Mouse (Mus musculus) midbrain, embryonic 10.5 days (tissue): ENCODE results near the gene Trim11. TPM values are rescaled to one million over a fixed set of nuclear protein-coding genes. Genes with fewer than 3 reads are reported as not detected.
A peak's percentile ranks its signal among the peaks of the same experiment; 100 is the strongest.

ENCODE experiments used
- DNase-seq: peaks from one replicate; pipeline ENCODE4 v3.0.0-alpha.2; 2017; ENCODE audit warnings: low spot score
- H3K27ac ChIP-seq: fragments of 300-500 bp; sonication (generic); replicated peaks from 2 replicates; pipeline ENCODE4 v1.5.1; 2016; ENCODE audit warnings: mild to moderate bottlenecking
- H3K27me3 ChIP-seq: fragments of 300-500 bp; sonication (generic); 2 replicates; pipeline ENCODE4 v1.6.1; 2016; ENCODE audit warnings: low read depth, mild to moderate bottlenecking; ENCODE audit not compliant: poor library complexity, severe bottlenecking
- H3K36me3 ChIP-seq: fragments of 300-500 bp; sonication (generic); 2 replicates; pipeline ENCODE4 v1.6.1; 2016; ENCODE audit warnings: mild to moderate bottlenecking, moderate library complexity
- H3K4me1 ChIP-seq: fragments of 300-500 bp; sonication (generic); 2 replicates; pipeline ENCODE4 v1.6.1; 2016
- H3K4me3 ChIP-seq: fragments of 300-500 bp; sonication (generic); 2 replicates; pipeline ENCODE4 v1.5.1; 2016; ENCODE audit warnings: mild to moderate bottlenecking, moderate library complexity
- H3K9me3 ChIP-seq: fragments of 300-500 bp; sonication (generic); replicated peaks from 2 replicates; pipeline ENCODE4 v1.6.1; 2016; ENCODE audit warnings: mild to moderate bottlenecking
- WGBS: fragments of 180-500 bp; shearing (Covaris S2); methylation state at CpG from one replicate; pipeline ENCODE4 v1.1.7; 2016; 5-methylcytosine and 5-hydroxymethylcytosine counted together
- polyA plus RNA-seq: library from polyadenylated mRNA; unstranded; fragments of >200 nt; fragmentation: Nextera tagmentation; extraction: Ambion mirVana; gene quantifications from 2 replicates; pipeline ENCODE4 v1.2.1, GENCODE M21; 2016

Trim11 gene
- polyA plus RNA-seq, 1 experiment from 2014 or later, result 17.7 TPM

GRCm38 (mm10) chr11:58989166-58989565 lies 11.3 kb downstream of the Trim11 start:
- peaks cover 3% of the 10 kb centered on the region for H3K4me1 ChIP-seq
- 95% methylated on average over 4 of the region's 4 CpGs for WGBS

DNA sequence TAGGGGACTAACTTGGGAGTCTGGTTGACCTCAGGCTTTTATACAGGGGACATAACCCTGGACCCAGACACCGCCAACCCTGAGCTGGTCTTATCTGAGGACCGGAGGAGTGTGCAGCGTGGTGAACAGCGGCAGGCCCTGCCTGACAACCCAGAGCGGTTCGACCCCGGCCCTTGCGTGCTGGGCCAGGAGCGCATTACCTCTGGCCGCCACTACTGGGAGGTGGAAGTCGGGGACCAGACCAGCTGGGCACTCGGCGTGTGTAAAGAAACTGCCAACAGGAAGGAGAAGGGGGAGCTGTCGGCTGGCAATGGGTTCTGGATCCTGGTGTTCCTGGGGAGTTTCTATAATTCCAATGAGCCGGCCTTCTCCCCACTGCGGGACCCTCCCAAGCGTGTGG lies 12.2 kb downstream of the Trim11 start:
- Histone ChIP-seq H3K4me1 (peaks cover 12% of the 10 kb centered on the region), H3K4me3 (no peak overlapping the region), H3K36me3 (peaks cover 63% of the 10 kb centered on the region), H3K9me3 (no peaks in the 10 kb centered on the region), H3K27me3 (peaks cover 23% of the 10 kb centered on the region), H3K27ac (no peak overlapping the region)
- 91% methylated on average over 17 of the region's 17 CpGs for WGBS
- no peak for DNase-seq

More at GRCm38 (mm10) chr11:58989166-58989565, 11.3 kb downstream of the Trim11 start:
- no peak for DNase-seq
- peaks cover 14% of the 10 kb centered on the region for H3K27me3 ChIP-seq
- H3K4me3 ChIP-seq, result no peak overlapping the region
- H3K27ac ChIP-seq, result no peak overlapping the region
- H3K36me3 ChIP-seq, result peaks cover 73% of the 10 kb centered on the region
- no peaks in the 10 kb centered on the region for H3K9me3 ChIP-seq

- Histone ChIP-seq H3K4me1 (peaks cover 13% of the 10 kb centered on the region), H3K4me3 (no peak overlapping the region), H3K36me3 (peaks cover 57% of the 10 kb centered on the region), H3K27ac (no peak overlapping the region), H3K9me3 (no peaks in the 10 kb centered on the region), H3K27me3 (peaks cover 30% of the 10 kb centered on the region)
- DNase-seq, result no peak
- WGBS, result 90% methylated on average over 9 of the region's 9 CpGs
These were observed 12.9 kb downstream of the Trim11 start for GRCm38 (mm10) chr11:58990794-58991193.

- peaks cover 15% of the 10 kb centered on the region for H3K4me1 ChIP-seq
- no peak overlapping the region for H3K4me3 ChIP-seq
- H3K9me3 ChIP-seq, result no peaks in the 10 kb centered on the region
- WGBS, result 84% methylated on average over 3 of the region's 3 CpGs
- peaks cover 46% of the 10 kb centered on the region for H3K36me3 ChIP-seq
- H3K27me3 ChIP-seq, result peaks cover 41% of the 10 kb centered on the region
- H3K27ac ChIP-seq, result no peak overlapping the region
- DNase-seq, result no peak
These were observed 14.0 kb downstream of the Trim11 start for GRCm38 (mm10) chr11:58991911-58992310.

DNA sequence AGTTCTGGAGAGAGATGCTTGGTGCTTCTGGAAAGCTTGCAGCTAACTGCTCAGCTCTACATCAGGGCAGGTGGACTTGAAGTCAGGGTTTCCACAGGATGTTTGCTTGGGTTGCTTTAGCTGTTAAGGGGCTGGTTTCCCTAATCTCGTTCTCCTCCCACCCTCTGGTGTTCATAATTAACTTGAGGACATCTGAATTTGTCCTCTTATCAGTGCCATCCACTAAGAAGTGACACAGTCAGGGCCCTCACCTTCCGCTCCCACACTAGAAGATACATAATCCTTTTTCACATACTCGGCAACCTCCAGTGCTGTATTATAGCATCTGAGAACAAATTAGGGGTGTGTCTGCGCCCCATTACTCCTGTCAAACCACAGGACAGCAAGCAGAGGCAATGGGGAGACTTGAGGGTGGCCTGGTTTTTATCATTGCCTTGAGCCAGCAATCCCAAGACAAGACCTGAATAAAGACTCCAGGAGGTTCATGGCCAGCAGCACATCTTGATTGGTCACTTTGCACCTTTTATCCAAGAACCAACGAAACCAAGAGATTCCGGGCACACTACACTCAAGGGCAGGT lies 15.3 kb downstream of the Trim11 start:
- Histone ChIP-seq H3K4me3 (no peak overlapping the region), H3K9me3 (no peaks in the 10 kb centered on the region), H3K36me3 (peaks cover 33% of the 10 kb centered on the region), H3K27me3 (peaks cover 53% of the 10 kb centered on the region), H3K4me1 (peaks cover 15% of the 10 kb centered on the region), H3K27ac (no peak overlapping the region)
- WGBS, result 82% methylated on average over 6 of the region's 6 CpGs
- DNase-seq, result no peak

DNA sequence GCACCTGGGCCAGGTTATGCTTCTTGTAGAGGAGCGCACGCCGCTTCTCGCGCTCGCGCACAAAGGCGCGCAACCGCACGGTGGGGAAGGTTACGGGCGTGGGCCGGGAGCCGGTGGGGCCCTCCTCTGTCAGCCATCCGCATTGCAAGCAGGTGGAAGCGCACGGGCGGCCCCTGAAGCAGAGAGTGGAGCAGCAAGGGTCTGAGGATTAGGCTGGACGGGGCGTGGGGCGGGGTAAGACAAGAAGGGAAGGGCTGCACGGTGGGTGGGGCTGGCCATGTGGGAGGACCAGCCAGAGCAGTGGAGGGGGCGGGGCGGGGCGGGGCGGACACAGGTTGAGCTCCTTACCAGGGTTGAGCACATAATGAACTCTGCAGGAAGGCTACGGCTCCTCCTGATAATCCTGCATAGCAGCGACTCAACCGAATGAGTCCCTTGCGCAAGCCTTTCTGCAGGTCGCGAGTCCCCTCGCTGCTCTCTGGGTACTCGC lies 16.5 kb downstream of the Trim11 start:
- peaks cover 55% of the 10 kb centered on the region for H3K27me3 ChIP-seq
- under 1% methylated on average over 35 of the region's 35 CpGs for WGBS

GRCm38 (mm10) chr11:58995061-58995806 lies 17.3 kb downstream of the Trim11 start:
- WGBS, result 77% methylated on average over 9 of the region's 9 CpGs

More for the DNA sequence above, 16.5 kb downstream of the Trim11 start:
- peaks cover 21% of the 10 kb centered on the region for H3K36me3 ChIP-seq
- H3K4me3 ChIP-seq, result peak overlapping the region; percentile 52
- peak; percentile 63 for DNase-seq
- H3K4me1 ChIP-seq, result peaks cover 15% of the 10 kb centered on the region
- no peaks in the 10 kb centered on the region for H3K9me3 ChIP-seq
- peak overlapping the region; percentile 57; the same call in 1 of the 2 replicates for H3K27ac ChIP-seq

DNA sequence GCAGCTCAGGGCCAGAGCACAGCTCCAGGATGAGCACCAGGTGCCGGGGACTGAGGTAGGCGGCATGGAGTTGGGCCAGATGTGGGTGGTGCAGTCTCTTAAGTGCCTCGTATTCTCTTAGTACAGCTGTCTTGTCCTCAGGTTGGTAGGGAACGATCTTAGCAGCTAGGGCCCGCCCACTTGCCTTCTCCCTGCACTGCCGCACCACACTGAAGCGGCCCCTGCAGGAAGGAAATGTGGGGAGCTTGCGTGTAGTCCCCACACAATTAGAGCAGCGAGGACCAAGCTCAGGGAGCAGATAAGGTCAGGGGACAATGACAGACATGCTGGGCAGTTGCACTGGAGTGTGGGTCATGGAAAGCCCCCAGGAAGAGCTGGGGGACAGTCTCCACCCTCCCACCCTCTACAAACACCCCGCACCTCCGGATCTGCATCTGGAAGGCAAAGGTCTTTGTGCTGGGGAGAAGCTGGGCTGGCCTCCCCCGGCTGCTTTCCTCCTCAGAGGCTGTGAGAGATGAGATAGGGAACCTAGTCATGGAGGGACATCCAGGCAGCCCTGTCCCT lies 18.0 kb downstream of the Trim11 start:
- no peak for DNase-seq
- 46% methylated on average over 12 of the region's 12 CpGs for WGBS
- Histone ChIP-seq H3K27ac (no peak overlapping the region), H3K9me3 (no peaks in the 10 kb centered on the region), H3K4me1 (peaks cover 15% of the 10 kb centered on the region), H3K4me3 (no peak overlapping the region), H3K36me3 (peaks cover 6% of the 10 kb centered on the region), H3K27me3 (peaks cover 55% of the 10 kb centered on the region)

More at GRCm38 (mm10) chr11:58995061-58995806, 17.3 kb downstream of the Trim11 start:
- DNase-seq, result no peak
- Histone ChIP-seq H3K36me3 (peaks cover 12% of the 10 kb centered on the region), H3K4me3 (no peak overlapping the region), H3K27me3 (peaks cover 55% of the 10 kb centered on the region), H3K9me3 (no peaks in the 10 kb centered on the region), H3K27ac (no peak overlapping the region), H3K4me1 (peaks cover 15% of the 10 kb centered on the region)

DNA sequence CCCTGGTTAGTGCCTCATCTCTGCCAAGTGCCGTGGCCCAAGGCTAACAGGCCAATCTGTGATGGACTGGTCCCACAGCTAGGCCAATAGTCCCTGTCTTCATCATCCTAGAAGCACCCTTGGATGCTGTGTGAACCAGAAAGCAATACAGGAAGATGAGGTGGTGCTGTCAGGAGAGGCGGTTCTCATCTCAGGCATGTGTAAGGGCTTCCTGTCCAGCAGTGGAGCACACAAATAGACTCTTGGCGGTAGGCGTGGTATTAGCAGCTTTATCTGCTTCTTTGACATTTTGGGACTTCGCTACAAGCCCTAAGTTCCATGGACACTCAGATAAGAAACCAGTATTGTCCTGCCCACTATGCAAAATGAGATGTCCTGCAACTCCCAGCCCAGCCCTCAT lies 19.6 kb downstream of the Trim11 start:
- DNase-seq, result no peak

DNA sequence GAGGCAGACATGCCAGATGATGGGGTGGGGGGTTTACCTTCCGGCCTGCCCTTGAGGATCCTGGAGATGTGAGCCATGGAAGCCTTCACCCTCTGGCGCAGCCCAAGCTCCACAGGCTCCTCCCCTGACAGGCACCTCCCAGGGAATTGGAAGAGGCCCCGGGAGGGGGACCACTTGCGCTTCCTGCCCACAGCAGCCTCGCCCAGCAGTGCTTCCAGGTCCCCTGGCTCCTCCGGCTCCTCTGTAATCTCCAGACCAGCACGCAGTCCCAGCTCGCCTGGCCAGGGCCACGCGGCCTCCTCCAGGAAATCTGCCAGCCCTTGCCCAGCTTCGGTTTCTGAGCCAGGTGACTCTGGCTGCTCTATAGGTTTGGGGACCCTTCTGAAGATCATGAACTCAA lies 21.3 kb downstream of the Trim11 start:
- Histone ChIP-seq H3K4me3 (no peak overlapping the region), H3K27ac (no peak overlapping the region), H3K36me3 (no peaks in the 10 kb centered on the region), H3K27me3 (peaks cover 41% of the 10 kb centered on the region), H3K4me1 (peaks cover 12% of the 10 kb centered on the region), H3K9me3 (no peaks in the 10 kb centered on the region)
- DNase-seq, result no peak
- WGBS, result 65% methylated on average over 11 of the region's 11 CpGs

More for the DNA sequence above, 19.6 kb downstream of the Trim11 start:
- H3K36me3 ChIP-seq, result no peaks in the 10 kb centered on the region
- H3K9me3 ChIP-seq, result no peaks in the 10 kb centered on the region
- H3K4me1 ChIP-seq, result peaks cover 15% of the 10 kb centered on the region
- H3K4me3 ChIP-seq, result no peak overlapping the region
- no peak overlapping the region for H3K27ac ChIP-seq
- H3K27me3 ChIP-seq, result peaks cover 55% of the 10 kb centered on the region
- WGBS, result 88% methylated on average over 5 of the region's 5 CpGs

DNA sequence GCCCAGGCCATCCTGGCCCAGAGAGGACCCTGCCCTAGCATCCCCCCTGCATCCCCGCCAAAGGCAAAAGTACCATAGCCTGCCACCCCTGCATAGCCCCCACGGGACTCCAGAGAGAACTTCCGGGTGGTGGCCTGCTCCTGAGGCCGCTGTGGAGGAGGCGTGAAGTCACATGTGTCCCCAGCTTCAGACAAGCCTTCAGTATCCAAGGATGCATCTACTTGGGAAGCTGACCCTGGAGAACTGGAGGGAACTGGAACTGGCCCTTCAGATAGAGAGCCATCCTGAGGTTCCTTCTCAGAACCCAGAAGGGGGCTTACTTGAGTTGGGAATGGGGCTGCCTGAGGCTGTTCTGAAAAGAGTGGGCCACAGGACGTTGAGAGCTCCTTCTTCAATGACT lies 21.9 kb downstream of the Trim11 start:
- DNase-seq, result no peak
- H3K27ac ChIP-seq, result no peak overlapping the region
- peaks cover 34% of the 10 kb centered on the region for H3K27me3 ChIP-seq
- H3K36me3 ChIP-seq, result no peaks in the 10 kb centered on the region
- H3K4me1 ChIP-seq, result peaks cover 5% of the 10 kb centered on the region; the same call in 1 of the 2 replicates
- 83% methylated on average over 6 of the region's 6 CpGs for WGBS
- no peak overlapping the region for H3K4me3 ChIP-seq
- H3K9me3 ChIP-seq, result no peaks in the 10 kb centered on the region

DNA sequence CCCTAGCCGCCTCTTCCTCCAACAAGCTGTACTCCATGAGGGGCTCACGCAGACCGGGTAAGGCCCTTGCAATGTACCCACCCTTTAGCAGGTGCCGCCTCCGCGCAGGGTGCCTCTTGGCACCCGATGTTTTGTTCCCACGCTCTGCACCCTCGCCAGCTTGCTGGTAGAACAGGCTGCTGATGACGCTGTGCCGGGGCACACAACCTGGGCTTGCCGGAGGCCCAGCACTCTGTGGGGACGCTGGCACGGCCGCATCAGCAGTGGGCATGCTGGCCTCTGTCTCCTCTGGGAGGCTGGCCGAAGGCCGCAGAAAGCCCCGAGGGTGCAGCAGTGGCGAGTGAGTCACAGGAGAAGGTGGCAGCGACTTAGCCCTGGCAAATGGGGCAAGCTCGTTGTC lies 22.7 kb downstream of the Trim11 start:
- Histone ChIP-seq H3K4me1 (peaks cover 3% of the 10 kb centered on the region; the same call in 1 of the 2 replicates), H3K4me3 (no peak overlapping the region), H3K27me3 (peaks cover 26% of the 10 kb centered on the region), H3K27ac (no peak overlapping the region), H3K36me3 (no peaks in the 10 kb centered on the region), H3K9me3 (no peaks in the 10 kb centered on the region)
- no peak for DNase-seq
- WGBS, result 90% methylated on average over 21 of the region's 21 CpGs
